Mouse (Mus musculus) brain, embryonic 14.5 days (tissue): ENCODE data around the gene Slc7a14.

Experiments used
- CTCF ChIP-seq: fragments of 200-500 bp; IDR thresholded peaks from 2 replicates; pipeline ENCODE4 v1.5.1; 2012; ENCODE audit warnings: inconsistent platforms, mild to moderate bottlenecking, moderate library complexity, borderline replicate concordance; ENCODE audit not compliant: insufficient read depth, insufficient read length; ENCODE audit errors: extremely low read depth
- POLR2A ChIP-seq: fragments of 200-500 bp; IDR thresholded peaks from 2 replicates; pipeline ENCODE4 v1.6.1; 2012; ENCODE audit warnings: mild to moderate bottlenecking, inconsistent platforms, borderline replicate concordance; ENCODE audit not compliant: poor library complexity, insufficient read depth, insufficient read length, severe bottlenecking; ENCODE audit errors: extremely low read depth

- TF ChIP-seq POLR2A, result no peak
- TF ChIP-seq CTCF, result no peak
Observed at GRCm38 (mm10) chr3:31259553-31260255, 50.5 kb downstream of the Slc7a14 start.
